Mouse (Mus musculus) frontal cortex, postnatal 36 days (tissue): Measurements from ENCODE around the gene Lbr.

Experiments
- DNase-seq, 2 experiments: peaks; one replicate each; pipeline ENCODE4 v3.0.0; 2022; ENCODE audit warnings: low spot score in 2 of 2

Lbr gene

DNA sequence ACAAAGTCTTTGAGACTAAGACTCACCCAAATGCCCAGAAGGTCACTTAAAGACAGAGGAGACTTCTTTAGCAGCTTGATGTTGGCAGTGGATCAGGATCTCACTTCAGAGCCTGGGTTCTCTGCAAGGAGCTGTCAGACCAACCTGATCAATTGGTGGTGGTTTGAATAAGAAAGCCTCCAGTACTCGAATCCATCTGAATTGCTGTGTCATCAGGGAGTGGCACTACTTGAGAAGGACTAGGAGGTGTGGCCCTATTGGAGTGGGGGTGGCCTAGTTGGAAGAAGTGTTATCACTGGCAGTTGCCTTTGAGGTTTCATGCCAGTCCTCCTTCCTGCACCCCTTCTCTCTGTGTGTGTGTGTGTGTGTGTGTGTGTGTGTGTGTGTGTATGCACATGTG is 66.3 kb downstream of the Lbr start:
- no peak for DNase-seq

DNA sequence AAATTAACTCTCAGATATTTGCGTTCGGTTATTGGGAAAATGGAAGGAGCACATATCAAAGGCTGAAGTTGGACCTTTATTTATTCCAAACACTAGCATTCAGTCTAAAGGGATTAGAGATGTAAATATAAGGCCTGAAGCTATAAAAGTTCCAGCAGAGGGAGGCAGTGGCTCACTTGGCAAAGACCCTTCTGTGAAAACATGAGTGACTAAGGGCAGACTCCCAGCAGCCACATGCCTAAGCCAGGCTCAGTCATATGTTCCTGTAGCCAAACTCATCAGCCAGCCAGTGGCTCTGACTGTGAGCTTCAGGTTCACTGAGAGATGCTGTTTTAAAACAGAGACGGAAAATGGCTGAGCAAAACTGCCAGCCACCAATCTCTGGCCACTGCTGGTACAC is 71.0 kb downstream of the Lbr start:
- no peak for DNase-seq

DNA sequence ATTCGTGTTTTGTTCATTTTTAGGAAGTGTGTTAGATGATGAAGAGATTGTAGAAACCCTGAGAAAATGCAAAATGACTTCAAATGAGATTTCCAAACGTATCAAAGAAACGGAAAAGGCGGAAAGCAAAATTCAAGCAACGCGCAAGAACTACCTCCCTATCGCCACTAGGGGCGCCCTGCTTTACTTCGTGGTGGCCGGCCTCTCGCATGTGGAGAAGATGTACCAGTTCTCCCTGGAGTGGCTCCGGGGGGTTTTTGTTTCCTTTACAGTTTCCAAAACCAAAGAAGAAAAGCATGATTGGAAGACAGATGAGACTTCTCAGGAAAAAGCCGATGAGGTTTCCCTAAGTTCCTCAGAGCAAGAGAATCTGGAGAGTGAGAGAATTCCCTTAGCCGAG is 73.5 kb downstream of the Lbr start:
- peak in 1 of 2 experiments; percentile 18 for DNase-seq
